Mouse (Mus musculus) lung, adult 2 months (tissue): ENCODE data around the gene B3gat3. TPM values are rescaled to one million over a fixed set of nuclear protein-coding genes. Genes with fewer than 3 reads are reported as not detected.

Experiments
- DNase-seq: peaks from one replicate; pipeline ENCODE4 v3.0.0; 2022
- H3K4me1 ChIP-seq: fragments of 200-500 bp; 2 replicates; pipeline ENCODE4 v1.6.1; 2011; ENCODE audit warnings: low read length; ENCODE audit not compliant: control insufficient read depth, insufficient read depth
- H3K4me3 ChIP-seq: fragments of 200-500 bp; replicated peaks from 2 replicates; pipeline ENCODE3; 2011; ENCODE audit warnings: low read depth, mild to moderate bottlenecking, control low read depth, low read length; ENCODE audit errors: extremely low read depth
- CTCF ChIP-seq: fragments of 200-500 bp; IDR thresholded peaks from 2 replicates; pipeline ENCODE4 v1.5.1; 2011; ENCODE audit warnings: mild to moderate bottlenecking, low read length, control low read depth; ENCODE audit not compliant: insufficient read depth
- POLR2A ChIP-seq: fragments of 200-500 bp; IDR thresholded peaks from 2 replicates; pipeline ENCODE4 v1.6.1; 2011; ENCODE audit warnings: low read depth, mild to moderate bottlenecking, control low read depth, low read length, borderline replicate concordance; ENCODE audit errors: extremely low read depth
- WGBS: fragments of 180-500 bp; shearing (Covaris S2); methylation state at CpG from one replicate; pipeline ENCODE4 v1.1.7; 2018; 5-methylcytosine and 5-hydroxymethylcytosine counted together
- polyA plus RNA-seq: library from polyadenylated mRNA; depleted of rRNA; stranded (reverse); fragments of >200 nt; gene quantifications from 2 replicates; pipeline ENCODE4 v1.2.3, GENCODE M21; 2012; rRNA removed

Gene B3gat3
- polyA plus RNA-seq, 1 experiment, result 92.3 TPM

DNA sequence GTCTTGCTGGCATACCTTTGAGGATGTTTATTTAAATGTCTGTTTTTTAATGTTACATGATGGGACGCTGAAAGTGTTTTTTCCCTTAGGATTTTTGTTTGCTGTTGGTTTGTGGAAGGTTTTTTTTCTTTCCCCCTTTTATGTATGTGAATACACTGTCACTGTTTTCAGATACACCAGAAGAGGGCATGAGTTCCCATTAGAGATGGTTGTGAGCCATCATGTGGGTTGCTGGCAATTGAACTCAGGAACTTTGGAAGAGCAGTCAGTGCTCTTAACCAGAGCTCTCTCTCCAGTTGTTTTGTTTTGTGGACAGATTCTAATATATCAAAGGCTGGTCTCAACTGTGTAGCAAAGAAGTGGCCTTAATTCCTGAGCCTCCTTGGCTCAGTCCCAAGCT is 54.5 kb downstream of the B3gat3 start:
- Histone ChIP-seq H3K4me1 (no peaks in the 10 kb centered on the region; the same call in 1 of the 2 replicates), H3K4me3 (no peak overlapping the region)
- WGBS, result 58% methylated on average over 1 of the region's 1 CpGs
- no peak for TF ChIP-seq CTCF
- no peak for TF ChIP-seq POLR2A
- DNase-seq, result no peak

DNA sequence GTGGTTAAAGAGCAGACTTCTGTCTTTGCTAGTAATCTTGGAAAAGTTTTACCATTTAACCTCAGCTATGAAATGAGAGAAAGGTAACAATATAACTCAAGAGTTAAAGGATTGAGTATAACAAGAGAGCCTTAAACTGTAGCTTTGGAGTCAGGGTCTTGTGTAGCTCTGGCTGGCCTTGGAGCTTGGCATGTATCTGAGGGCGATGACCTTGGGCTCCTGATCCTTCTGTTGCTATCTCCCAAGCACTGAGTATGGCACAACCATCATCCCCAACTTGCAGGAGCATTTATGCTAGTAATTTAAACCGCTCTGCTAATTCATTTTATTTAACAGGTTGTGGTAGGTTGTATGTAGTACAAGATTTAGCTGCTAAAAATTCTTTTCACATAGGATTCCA is 55.3 kb downstream of the B3gat3 start:
- no peak for DNase-seq
- WGBS, result 95% methylated on average over 2 of the region's 2 CpGs
- no peak overlapping the region for H3K4me3 ChIP-seq
- no peaks in the 10 kb centered on the region; the same call in 1 of the 2 replicates for H3K4me1 ChIP-seq
- TF ChIP-seq POLR2A (no peak), CTCF (no peak)

GRCm38 (mm10) chr19:8976535-8976934 is 56.4 kb downstream of the B3gat3 start:
- TF ChIP-seq POLR2A (no peak), CTCF (peak; percentile 96)
- WGBS, result 42% methylated on average over 3 of the region's 3 CpGs
- no peak for DNase-seq
- H3K4me3 ChIP-seq, result peak overlapping the region; percentile 4
- peaks cover 3% of the 10 kb centered on the region; the same call in 1 of the 2 replicates for H3K4me1 ChIP-seq

Other genes with a start within 250 kb of the B3gat3 start
- gene Slc3a2, start 197.0 kb upstream of the B3gat3 start, polyA plus RNA-seq, result 263 and 265 TPM in 2 replicates
- 19.5 and 21.3 TPM in 2 replicates for gene Wdr74, start 184.5 kb upstream of the B3gat3 start, polyA plus RNA-seq
- gene 1700092M07Rik, start 179.7 kb upstream of the B3gat3 start, polyA plus RNA-seq, result not detected in 2 replicates
- 79.0 and 88.0 TPM in 2 replicates for gene Stx5a, start 179.0 kb upstream of the B3gat3 start, polyA plus RNA-seq
- gene Nxf1, start 163.3 kb upstream of the B3gat3 start, polyA plus RNA-seq, result 61.4 and 85.3 TPM in 2 replicates
- gene Tmem223, start 149.4 kb upstream of the B3gat3 start, polyA plus RNA-seq, result 188 and 217 TPM in 2 replicates
- 88.7 and 103 TPM in 2 replicates for gene Tmem179b, start 145.9 kb upstream of the B3gat3 start, polyA plus RNA-seq
- gene Taf6l, start 134.0 kb upstream of the B3gat3 start, polyA plus RNA-seq, result 8.6 and 9.0 TPM in 2 replicates
- 26.2 and 42.5 TPM in 2 replicates for gene Polr2g, start 121.8 kb upstream of the B3gat3 start, polyA plus RNA-seq
- gene Zbtb3, start 117.8 kb upstream of the B3gat3 start, polyA plus RNA-seq, result 1.9 and 2.3 TPM in 2 replicates
- 8.5 and 12.8 TPM in 2 replicates for gene Ttc9c, start 101.0 kb upstream of the B3gat3 start, polyA plus RNA-seq
- gene Hnrnpul2, start 100.4 kb upstream of the B3gat3 start, polyA plus RNA-seq, result 25.4 and 28.0 TPM in 2 replicates
- not detected in 2 replicates for gene AC129217.1, start 90.6 kb upstream of the B3gat3 start, polyA plus RNA-seq
- gene Bscl2, start 82.9 kb upstream of the B3gat3 start, polyA plus RNA-seq, result 140 and 164 TPM in 2 replicates
- gene Gng3, start 81.2 kb upstream of the B3gat3 start, polyA plus RNA-seq, result 0.11 and 0.19 TPM in 2 replicates
- 2.1 and 3.4 TPM in 2 replicates for gene Lrrn4cl, start 69.6 kb upstream of the B3gat3 start, polyA plus RNA-seq
- 84.2 and 101 TPM in 2 replicates for gene Ubxn1, start 48.9 kb upstream of the B3gat3 start, polyA plus RNA-seq
- 26.2 and 37.6 TPM in 2 replicates for gene Uqcc3, start 39.5 kb upstream of the B3gat3 start, polyA plus RNA-seq
- 0.58 and 1.7 TPM in 2 replicates for gene Lbhd1, start 36.6 kb upstream of the B3gat3 start, polyA plus RNA-seq
- not detected in 2 replicates for gene Gm49403, start 36.4 kb upstream of the B3gat3 start, polyA plus RNA-seq
- gene 1810009A15Rik, start 31.5 kb upstream of the B3gat3 start, polyA plus RNA-seq, result 11.8 and 15.4 TPM in 2 replicates
- gene Gm49416, start 31.4 kb upstream of the B3gat3 start, polyA plus RNA-seq, result not detected in 2 replicates
- 18.5 and 22.2 TPM in 2 replicates for gene Ints5, start 27.4 kb upstream of the B3gat3 start, polyA plus RNA-seq
- 83.8 and 124 TPM in 2 replicates for gene Ganab, start 22.3 kb upstream of the B3gat3 start, polyA plus RNA-seq
- gene Rom1, start 9.0 kb downstream of the B3gat3 start, polyA plus RNA-seq, result 11.3 and 14.1 TPM in 2 replicates
- 50.5 and 65.5 TPM in 2 replicates for gene Eml3, start 9.2 kb downstream of the B3gat3 start, polyA plus RNA-seq
- 20.0 and 26.9 TPM in 2 replicates for gene Mta2, start 21.5 kb downstream of the B3gat3 start, polyA plus RNA-seq
- gene Tut1, start 33.5 kb downstream of the B3gat3 start, polyA plus RNA-seq, result 14.9 and 17.9 TPM in 2 replicates
- gene Eef1g, start 46.7 kb downstream of the B3gat3 start, polyA plus RNA-seq, result 121 and 206 TPM in 2 replicates
- 56.3 and 84.7 TPM in 2 replicates for gene Ahnak, start 68.9 kb downstream of the B3gat3 start, polyA plus RNA-seq
- 138,577 and 142,361 TPM in 2 replicates for gene Scgb1a1, start 167.6 kb downstream of the B3gat3 start, polyA plus RNA-seq
- gene Asrgl1, start 215.3 kb downstream of the B3gat3 start, polyA plus RNA-seq, result 1.4 and 2.2 TPM in 2 replicates